Mouse (Mus musculus) heart, embryonic 16.5 days (tissue): ENCODE data around the gene Nlk. TPM values are rescaled to one million over a fixed set of nuclear protein-coding genes. Genes with fewer than 3 reads are reported as not detected.

Experiments used
- ATAC-seq: fragments of 200-750 bp; cut with Nextera tagmentation; replicated peaks from 2 replicates; pipeline ENCODE4 v1.8.0; 2017; ENCODE audit warnings: moderate number of reproducible peaks; ENCODE audit not compliant: insufficient read depth, low FRiP score; ENCODE audit errors: extremely low read depth
- H3K27ac ChIP-seq: fragments of 300-500 bp; sonication (generic); 2 replicates; pipeline ENCODE4 v1.5.1; 2014; ENCODE audit warnings: mild to moderate bottlenecking, low read length, control low read depth, moderate library complexity
- H3K27me3 ChIP-seq: fragments of 300-500 bp; sonication (generic); 2 replicates; pipeline ENCODE4 v1.6.1; 2014; ENCODE audit warnings: low read length, mixed read lengths; ENCODE audit not compliant: control insufficient read depth, insufficient read depth
- H3K36me3 ChIP-seq: fragments of 300-500 bp; sonication (generic); 2 replicates; pipeline ENCODE4 v1.6.1; 2014; ENCODE audit not compliant: control insufficient read depth, insufficient read depth
- H3K4me1 ChIP-seq: fragments of 300-500 bp; sonication (generic); 2 replicates; pipeline ENCODE4 v1.6.1; 2014; ENCODE audit warnings: low read length, mixed read lengths; ENCODE audit not compliant: control insufficient read depth, insufficient read depth
- H3K4me2 ChIP-seq: fragments of 300-500 bp; sonication (generic); 2 replicates; pipeline ENCODE4 v1.6.1; 2014; ENCODE audit warnings: low read depth, mild to moderate bottlenecking, control low read depth, low read length
- H3K4me3 ChIP-seq: fragments of 300-500 bp; sonication (generic); 2 replicates; pipeline ENCODE4 v1.5.1; 2014; ENCODE audit warnings: mild to moderate bottlenecking, control low read depth, low read length
- H3K9ac ChIP-seq: fragments of 300-500 bp; sonication (generic); 2 replicates; pipeline ENCODE4 v1.6.1; 2014; ENCODE audit warnings: low read length, control low read depth
- H3K9me3 ChIP-seq: fragments of 300-500 bp; sonication (generic); replicated peaks from 2 replicates; pipeline ENCODE4 v1.6.1; 2016; ENCODE audit warnings: low read length; ENCODE audit not compliant: control insufficient read depth
- WGBS: fragments of 180-500 bp; shearing (Covaris S2); extraction: QIAGEN DNeasy Blood & Tissue Kit; methylation state at CpG from one replicate; pipeline ENCODE4 v1.1.7; 2014; 5-methylcytosine and 5-hydroxymethylcytosine counted together
- polyA plus RNA-seq: library from polyadenylated mRNA; unstranded; fragments of >200 nt; fragmentation: Nextera tagmentation; extraction: Ambion mirVana; gene quantifications from 2 replicates; pipeline ENCODE4 v1.2.1, GENCODE M21; 2015

The Nlk gene
- polyA plus RNA-seq, 1 experiment from 2014 or later = 10.8 TPM

GRCm38 (mm10) chr11:78556070-78556469 is 141.1 kb downstream of the Nlk start:
- peak overlapping the region; percentile 78 for H3K27ac ChIP-seq
- no peak overlapping the region for H3K4me2 ChIP-seq
- peaks cover 11% of the 10 kb centered on the region for H3K4me1 ChIP-seq
- no peak overlapping the region; the same call in 1 of the 2 replicates for H3K9ac ChIP-seq
- 61% methylated on average over 4 of the region's 4 CpGs for WGBS
- H3K36me3 ChIP-seq = no peaks in the 10 kb centered on the region; the same call in 1 of the 2 replicates
- peaks cover 8% of the 10 kb centered on the region; the same call in 1 of the 2 replicates for H3K9me3 ChIP-seq
- H3K4me3 ChIP-seq = no peak overlapping the region
- no peaks in the 10 kb centered on the region for H3K27me3 ChIP-seq
- ATAC-seq = no peak

GRCm38 (mm10) chr11:78555623-78556022 is 141.6 kb downstream of the Nlk start:
- Histone ChIP-seq H3K4me1 (peaks cover 13% of the 10 kb centered on the region), H3K9me3 (peaks cover 8% of the 10 kb centered on the region; the same call in 1 of the 2 replicates), H3K27me3 (no peaks in the 10 kb centered on the region), H3K36me3 (no peaks in the 10 kb centered on the region; the same call in 1 of the 2 replicates), H3K9ac (peak overlapping the region; percentile 25; the same call in 1 of the 2 replicates), H3K4me2 (no peak overlapping the region), H3K27ac (peak overlapping the region; percentile 78), H3K4me3 (no peak overlapping the region)
- WGBS = 50% methylated on average over 3 of the region's 3 CpGs
- no peak for ATAC-seq

- H3K9ac ChIP-seq = peak overlapping the region; percentile 73
- WGBS = 34% methylated on average over 6 of the region's 6 CpGs
Observed at GRCm38 (mm10) chr11:78551059-78551398, 146.1 kb downstream of the Nlk start.

GRCm38 (mm10) chr11:78550168-78551058 is 146.8 kb downstream of the Nlk start, which contains the start of gene Tmem97:
Tmem97 (minus strand) TSS chr11:78550777.
- WGBS = under 1% methylated on average over 60 of the region's 60 CpGs
- peak within 1 kb of the TSS; percentile 92 for H3K4me2 ChIP-seq

More at GRCm38 (mm10) chr11:78551059-78551398, 146.1 kb downstream of the Nlk start:
- no peak for ATAC-seq
- Histone ChIP-seq H3K36me3 (no peaks in the 10 kb centered on the region; the same call in 1 of the 2 replicates), H3K9me3 (peaks cover 8% of the 10 kb centered on the region; the same call in 1 of the 2 replicates), H3K27ac (peak overlapping the region; percentile 63), H3K4me2 (peak overlapping the region; percentile 92), H3K4me3 (peak overlapping the region; percentile 78), H3K27me3 (no peaks in the 10 kb centered on the region), H3K4me1 (peaks cover 21% of the 10 kb centered on the region)

GRCm38 (mm10) chr11:78549491-78549987 is 147.6 kb downstream of the Nlk start:
- Histone ChIP-seq H3K9me3 (peaks cover 8% of the 10 kb centered on the region; the same call in 1 of the 2 replicates), H3K36me3 (no peaks in the 10 kb centered on the region; the same call in 1 of the 2 replicates), H3K4me3 (peak overlapping the region; percentile 78), H3K27ac (no peak overlapping the region), H3K4me1 (peaks cover 12% of the 10 kb centered on the region), H3K4me2 (peak overlapping the region; percentile 92), H3K27me3 (no peaks in the 10 kb centered on the region), H3K9ac (peak overlapping the region; percentile 80)
- WGBS = 6% methylated on average over 5 of the region's 5 CpGs
- no peak for ATAC-seq

More at GRCm38 (mm10) chr11:78550168-78551058, 146.8 kb downstream of the Nlk start, which contains the start of gene Tmem97:
- Histone ChIP-seq H3K36me3 (no peaks in the 10 kb centered on the region; the same call in 1 of the 2 replicates), H3K27ac (peak within 1 kb of the TSS; percentile 67), H3K9ac (peak within 1 kb of the TSS; percentile 80), H3K9me3 (peaks cover 8% of the 10 kb centered on the region; the same call in 1 of the 2 replicates), H3K4me3 (peak within 1 kb of the TSS; percentile 78), H3K4me1 (peaks cover 15% of the 10 kb centered on the region), H3K27me3 (no peaks in the 10 kb centered on the region)
- ATAC-seq = peak; percentile 99

- no peak for ATAC-seq
- Histone ChIP-seq H3K9me3 (no peaks in the 10 kb centered on the region), H3K27me3 (no peaks in the 10 kb centered on the region), H3K27ac (no peak overlapping the region), H3K36me3 (peaks cover 7% of the 10 kb centered on the region), H3K4me2 (no peak overlapping the region), H3K4me1 (peaks cover 12% of the 10 kb centered on the region), H3K4me3 (no peak overlapping the region), H3K9ac (no peak overlapping the region)
- 79% methylated on average over 2 of the region's 2 CpGs for WGBS
Observed at GRCm38 (mm10) chr11:78547718-78548460, 149.3 kb downstream of the Nlk start.

GRCm38 (mm10) chr11:78545181-78545580 is 152.0 kb downstream of the Nlk start:
- H3K9ac ChIP-seq = no peak overlapping the region
- H3K27ac ChIP-seq = no peak overlapping the region
- no peak overlapping the region for H3K4me2 ChIP-seq
- H3K4me3 ChIP-seq = no peak overlapping the region
- H3K4me1 ChIP-seq = peaks cover 9% of the 10 kb centered on the region
- peaks cover 18% of the 10 kb centered on the region for H3K36me3 ChIP-seq
- no peak for ATAC-seq
- 58% methylated on average over 8 of the region's 8 CpGs for WGBS
- H3K9me3 ChIP-seq = no peaks in the 10 kb centered on the region
- H3K27me3 ChIP-seq = no peaks in the 10 kb centered on the region

- Histone ChIP-seq H3K4me3 (no peak overlapping the region), H3K27me3 (no peaks in the 10 kb centered on the region), H3K27ac (no peak overlapping the region), H3K9ac (no peak overlapping the region), H3K9me3 (no peaks in the 10 kb centered on the region), H3K36me3 (peaks cover 24% of the 10 kb centered on the region), H3K4me1 (peaks cover 6% of the 10 kb centered on the region), H3K4me2 (no peak overlapping the region)
- ATAC-seq = no peak
- 88% methylated on average over 7 of the region's 7 CpGs for WGBS
Observed at GRCm38 (mm10) chr11:78544449-78545111, 152.6 kb downstream of the Nlk start.
